Mouse (Mus musculus) ZHBTc4 (cell line): ENCODE results near the gene Abhd14a.
"Not testable (repeated sequence)": the region's sequence is repeated elsewhere in the genome, so short reads cannot be mapped to it uniquely, and the experiment has no call there.

ENCODE experiments used
- DNase-seq: peaks from one replicate; pipeline ENCODE4 v3.0.0-alpha.2; 2011; ENCODE audit warnings: low read depth, low spot score

Abhd14a gene

GRCm38 (mm10) chr9:106447348-106447747, at the start of gene Abhd14a, which contains the start of gene Abhd14b:
TSS of gene Abhd14a (minus strand) at chr9:106447678.
TSS of gene Abhd14b (plus strand) at chr9:106447459.
- peak; percentile 92 for DNase-seq

- not testable (repeated sequence) for DNase-seq
These were observed 40.1 kb upstream of the Abhd14a start for GRCm38 (mm10) chr9:106487602-106488001.

GRCm38 (mm10) chr9:106485076-106485475, 37.6 kb upstream of the Abhd14a start:
- no peak for DNase-seq

- DNase-seq = no peak
These were observed 36.1 kb upstream of the Abhd14a start for GRCm38 (mm10) chr9:106483606-106484005.

- DNase-seq = no peak
These were observed 35.7 kb upstream of the Abhd14a start for GRCm38 (mm10) chr9:106483136-106483535.

GRCm38 (mm10) chr9:106482578-106483115, 35.2 kb upstream of the Abhd14a start:
- no peak for DNase-seq

- DNase-seq = no peak
These were observed 34.2 kb upstream of the Abhd14a start for GRCm38 (mm10) chr9:106481676-106482075.

- no peak for DNase-seq
These were observed 33.6 kb upstream of the Abhd14a start for GRCm38 (mm10) chr9:106481075-106481474.

GRCm38 (mm10) chr9:106480541-106480940, 33.1 kb upstream of the Abhd14a start:
- no peak for DNase-seq

- no peak for DNase-seq
These were observed 30.6 kb upstream of the Abhd14a start for GRCm38 (mm10) chr9:106478101-106478500.

GRCm38 (mm10) chr9:106477649-106478048, 30.2 kb upstream of the Abhd14a start:
- DNase-seq = no peak

GRCm38 (mm10) chr9:106476924-106477484, 29.5 kb upstream of the Abhd14a start, which contains the start of gene Parp3:
TSS of gene Parp3 (minus strand) at chr9:106476949.
- peak; percentile 100 for DNase-seq

- peak; percentile 69 for DNase-seq
These were observed 28.8 kb upstream of the Abhd14a start for GRCm38 (mm10) chr9:106476002-106476923.

- no peak for DNase-seq
These were observed 28.2 kb upstream of the Abhd14a start, which contains the start of gene Rrp9 for GRCm38 (mm10) chr9:106475663-106476001. TSS of gene Rrp9 (plus strand) at chr9:106475963.

GRCm38 (mm10) chr9:106475046-106475445, 27.6 kb upstream of the Abhd14a start:
- peak; percentile 87 for DNase-seq

GRCm38 (mm10) chr9:106474456-106474855, 27.0 kb upstream of the Abhd14a start:
- peak; percentile 93 for DNase-seq

- DNase-seq = no peak
These were observed 26.3 kb upstream of the Abhd14a start for GRCm38 (mm10) chr9:106473753-106474105.

- no peak for DNase-seq
These were observed 25.7 kb upstream of the Abhd14a start for GRCm38 (mm10) chr9:106473081-106473752.

- no peak for DNase-seq
These were observed 24.8 kb upstream of the Abhd14a start for GRCm38 (mm10) chr9:106472321-106472720.

- peak; percentile 93 for DNase-seq
These were observed 24.4 kb upstream of the Abhd14a start for GRCm38 (mm10) chr9:106471892-106472291.

GRCm38 (mm10) chr9:106470991-106471750, 23.7 kb upstream of the Abhd14a start:
- DNase-seq = no peak
